Mouse (Mus musculus): ENCODE results near the gene Nox3.

The Nox3 gene

GRCm38 (mm10) chr17:3602954-3603672 is 92.9 kb downstream of the Nox3 start:
- no peak for DNase-seq

- no peak for DNase-seq
Measured at GRCm38 (mm10) chr17:3598393-3598792, 97.7 kb downstream of the Nox3 start.

GRCm38 (mm10) chr17:3597866-3598265 is 98.2 kb downstream of the Nox3 start:
- no peak for DNase-seq

DNA sequence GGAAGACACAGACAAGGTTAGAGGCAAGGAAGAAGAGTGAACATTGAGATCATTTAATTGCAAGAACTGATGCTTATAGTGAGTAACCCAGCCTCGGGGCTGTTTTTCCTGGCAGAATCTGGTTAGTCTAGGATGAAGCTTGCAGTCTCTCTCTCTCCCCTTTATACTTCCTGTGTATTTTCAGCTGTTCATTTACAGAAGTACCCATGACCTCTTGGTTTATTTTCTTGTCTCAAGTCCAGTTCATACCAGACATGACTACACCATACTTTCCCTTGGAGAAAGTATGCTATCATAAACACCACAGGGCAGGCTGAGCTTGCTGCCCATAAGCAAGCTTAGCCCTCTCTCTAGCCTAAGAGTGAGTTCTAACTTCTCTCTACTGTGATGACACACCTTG is 98.9 kb downstream of the Nox3 start:
- DNase-seq = no peak
